Mouse (Mus musculus): ENCODE measurements at regions not wholly inside any gene's neighbourhood (a gene's known extent, or its start where the extent isn't known, plus 50 kb on each side); places are given as distances from the start of the nearest gene placed in this dataset.

DNA sequence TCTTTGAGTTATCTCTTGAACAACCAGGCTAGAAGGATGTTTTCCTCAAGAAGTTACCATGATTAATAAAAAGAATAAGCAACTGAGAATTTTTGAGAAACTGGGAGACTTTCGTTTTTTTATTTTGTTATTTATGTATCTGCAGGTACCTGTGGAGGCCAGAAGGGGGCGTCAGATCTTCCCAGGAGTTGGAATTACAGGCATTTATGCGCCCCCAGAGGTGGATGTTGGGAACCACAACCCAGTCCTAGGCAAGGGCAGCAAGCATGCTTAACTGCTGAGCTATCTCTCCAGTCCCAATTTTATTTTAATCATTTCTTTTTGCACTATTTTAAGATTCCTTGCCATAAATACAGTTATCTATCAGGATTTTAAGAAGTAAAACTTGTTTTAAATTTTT lies 140.0 kb upstream of the Lmcd1 start:
- TF ChIP-seq EP300 (IDR thresholded peaks at IDR 0.05), result no peak
- TF ChIP-seq CTCF (IDR thresholded peaks at IDR 0.05), result peak; percentile 81

DNA sequence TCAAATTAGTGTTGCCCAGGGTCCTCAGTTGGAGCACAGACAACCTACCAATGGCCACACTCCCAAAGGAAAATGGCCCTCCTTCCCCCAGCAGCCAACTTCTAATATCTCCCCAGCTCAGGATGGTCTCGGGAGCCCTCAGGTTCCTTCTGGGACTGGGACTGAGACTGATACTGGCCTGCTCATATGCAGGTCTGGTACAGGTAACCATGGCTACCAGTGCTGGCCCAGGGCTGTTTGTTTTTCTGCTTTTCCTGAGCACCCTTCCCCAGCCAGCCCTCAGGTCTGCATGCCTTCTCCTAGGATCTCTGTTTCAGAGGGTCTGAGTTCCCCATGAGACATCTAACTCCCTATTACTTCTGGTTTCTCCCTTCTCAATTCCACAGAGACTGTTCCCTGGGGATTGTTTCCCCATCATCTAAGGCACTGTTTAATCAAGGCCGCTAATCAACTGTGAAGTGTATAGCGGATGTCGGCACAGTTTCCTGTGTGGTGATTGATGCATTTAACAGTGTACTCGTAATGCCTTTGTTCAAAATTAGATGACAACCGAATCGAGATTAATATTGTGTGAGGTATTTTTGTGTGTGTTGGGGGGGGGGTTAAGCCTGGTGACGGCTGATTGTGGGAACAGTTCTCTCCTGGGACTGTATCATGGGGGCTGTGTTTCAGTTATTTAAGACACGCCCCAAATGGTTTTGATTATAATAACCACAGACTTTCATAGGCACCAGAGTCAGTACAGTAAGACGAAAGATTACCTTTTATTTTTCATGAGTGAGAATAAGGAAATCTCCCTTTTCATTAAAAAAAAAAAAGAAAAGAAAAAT lies 120.8 kb upstream of the Lmcd1 start:
- Histone ChIP-seq H3K27ac (ENCODE audit: low read length) (no peak overlapping the region), H3K4me2 (replicated peaks; ENCODE audit: low read depth, low read length) (no peak overlapping the region)
- peak; percentile 18 for DNase-seq (ENCODE audit: low spot score)

More for the DNA sequence above, 140.0 kb upstream of the Lmcd1 start:
- no peak overlapping the region for H3K9ac ChIP-seq (replicated peaks; ENCODE audit: low read depth)
- H3K36me3 ChIP-seq (ENCODE audit: insufficient read depth, low read length), result no peaks in the 10 kb centered on the region
- H3K4me3 ChIP-seq (ENCODE audit: low read depth, low read length), result no peak overlapping the region
- H3K27ac ChIP-seq (ENCODE audit: low read length), result no peak overlapping the region
- DNase-seq (ENCODE audit: low spot score) (peak; percentile 42), ATAC-seq (no peak)
- WGBS, result 20% methylated on average over 3 of the region's 3 CpGs
- no peaks in the 10 kb centered on the region for H3K27me3 ChIP-seq (replicated peaks; ENCODE audit: insufficient read depth, low read length)
- no peaks in the 10 kb centered on the region for H3K9me3 ChIP-seq (ENCODE audit: low read length)
- H3K4me1 ChIP-seq (ENCODE audit: insufficient read depth, low read depth, low read length), result no peaks in the 10 kb centered on the region
- H3K4me2 ChIP-seq (replicated peaks; ENCODE audit: low read depth, low read length), result no peak overlapping the region

GRCm38 (mm10) chr6:112167487-112167886 lies 106.1 kb upstream of the Lmcd1 start:
- 75% methylated on average over 3 of the region's 3 CpGs for WGBS
- no peak for DNase-seq (ENCODE audit: low spot score)
- H3K9me3 ChIP-seq (ENCODE audit: low read length), result no peaks in the 10 kb centered on the region

More for the DNA sequence above, 120.8 kb upstream of the Lmcd1 start:
- Histone ChIP-seq H3K4me3 (ENCODE audit: low read depth, low read length) (no peak overlapping the region), H3K9me3 (ENCODE audit: low read length) (no peaks in the 10 kb centered on the region), H3K36me3 (ENCODE audit: insufficient read depth, low read length) (no peaks in the 10 kb centered on the region), H3K27me3 (replicated peaks; ENCODE audit: insufficient read depth, low read length) (no peaks in the 10 kb centered on the region), H3K9ac (replicated peaks; ENCODE audit: low read depth) (no peak overlapping the region), H3K4me1 (ENCODE audit: insufficient read depth, low read depth, low read length) (no peaks in the 10 kb centered on the region)
- peak; percentile 49; the same call in 1 of the 2 replicates for ATAC-seq
- TF ChIP-seq EP300 (IDR thresholded peaks at IDR 0.05), result no peak
- no peak for TF ChIP-seq CTCF (IDR thresholded peaks at IDR 0.05)
- 32% methylated on average over 10 of the region's 10 CpGs for WGBS

DNA sequence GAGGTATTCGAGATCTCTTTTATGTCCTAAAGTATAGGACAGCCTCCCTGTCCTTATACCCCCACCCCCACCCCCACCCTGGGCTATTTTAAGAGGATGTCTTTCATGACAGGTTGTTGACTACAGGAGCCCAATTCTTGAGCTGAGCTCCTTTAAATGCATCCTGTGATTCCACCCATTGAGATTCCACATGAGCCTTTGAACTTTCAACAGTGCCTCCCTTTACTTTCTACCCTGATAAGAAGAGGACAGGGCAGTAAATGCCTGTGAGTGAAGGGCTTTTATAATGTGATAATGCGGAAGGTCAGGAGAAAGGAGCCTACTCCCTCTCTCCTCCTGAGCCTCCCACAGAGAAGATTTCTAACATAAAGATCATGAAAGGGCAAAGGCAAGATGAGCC lies 97.2 kb upstream of the Lmcd1 start:
- TF ChIP-seq EP300 (IDR thresholded peaks at IDR 0.05) (no peak), CTCF (IDR thresholded peaks at IDR 0.05) (no peak)
- H3K4me3 ChIP-seq (ENCODE audit: low read depth, low read length), result no peak overlapping the region
- no peaks in the 10 kb centered on the region for H3K27me3 ChIP-seq (replicated peaks; ENCODE audit: insufficient read depth, low read length)
- no peak overlapping the region for H3K27ac ChIP-seq (ENCODE audit: low read length)
- ATAC-seq, result no peak
- H3K9ac ChIP-seq (replicated peaks; ENCODE audit: low read depth), result no peak overlapping the region
- no peak overlapping the region for H3K4me2 ChIP-seq (replicated peaks; ENCODE audit: low read depth, low read length)
- 40% methylated on average over 2 of the region's 2 CpGs for WGBS
- no peaks in the 10 kb centered on the region for H3K9me3 ChIP-seq (ENCODE audit: low read length)
- H3K4me1 ChIP-seq (ENCODE audit: insufficient read depth, low read depth, low read length), result no peaks in the 10 kb centered on the region
- H3K36me3 ChIP-seq (ENCODE audit: insufficient read depth, low read length), result no peaks in the 10 kb centered on the region
- DNase-seq (ENCODE audit: low spot score), result no peak

More at GRCm38 (mm10) chr6:112167487-112167886, 106.1 kb upstream of the Lmcd1 start:
- no peak overlapping the region for H3K4me2 ChIP-seq (replicated peaks; ENCODE audit: low read depth, low read length)
- H3K27me3 ChIP-seq (replicated peaks; ENCODE audit: insufficient read depth, low read length), result no peaks in the 10 kb centered on the region
- H3K36me3 ChIP-seq (ENCODE audit: insufficient read depth, low read length), result no peaks in the 10 kb centered on the region
- no peak for ATAC-seq
- no peak overlapping the region for H3K4me3 ChIP-seq (ENCODE audit: low read depth, low read length)
- no peaks in the 10 kb centered on the region for H3K4me1 ChIP-seq (ENCODE audit: insufficient read depth, low read depth, low read length)
- no peak overlapping the region for H3K27ac ChIP-seq (ENCODE audit: low read length)
- H3K9ac ChIP-seq (replicated peaks; ENCODE audit: low read depth), result no peak overlapping the region
- no peak for TF ChIP-seq CTCF (IDR thresholded peaks at IDR 0.05)
- TF ChIP-seq EP300 (IDR thresholded peaks at IDR 0.05), result no peak

DNA sequence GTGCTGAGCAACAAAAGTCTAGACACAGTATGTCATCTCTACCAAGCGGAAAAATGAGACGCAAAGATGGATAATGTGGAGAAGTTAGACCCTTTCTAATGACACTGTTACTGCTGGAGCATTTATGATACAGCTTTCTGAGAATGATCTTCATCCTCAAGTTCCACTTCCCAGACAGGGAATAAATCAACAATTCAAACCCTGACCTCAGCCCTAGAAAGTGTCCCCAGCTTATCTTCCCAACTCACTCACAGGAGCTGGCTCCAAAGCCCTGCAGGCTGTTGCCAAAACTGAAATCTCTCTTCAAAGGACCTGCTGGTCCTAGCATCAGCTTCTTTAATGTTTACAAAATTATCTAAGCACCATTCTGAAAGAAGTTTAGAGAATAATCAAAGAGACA lies 85.9 kb upstream of the Lmcd1 start:
- DNase-seq (ENCODE audit: low spot score) (no peak), ATAC-seq (no peak)
- Histone ChIP-seq H3K27me3 (replicated peaks; ENCODE audit: insufficient read depth, low read length) (no peaks in the 10 kb centered on the region), H3K4me1 (ENCODE audit: insufficient read depth, low read depth, low read length) (no peaks in the 10 kb centered on the region), H3K4me3 (ENCODE audit: low read depth, low read length) (no peak overlapping the region), H3K9me3 (ENCODE audit: low read length) (no peaks in the 10 kb centered on the region), H3K27ac (ENCODE audit: low read length) (no peak overlapping the region), H3K36me3 (ENCODE audit: insufficient read depth, low read length) (no peaks in the 10 kb centered on the region), H3K4me2 (replicated peaks; ENCODE audit: low read depth, low read length) (no peak overlapping the region), H3K9ac (replicated peaks; ENCODE audit: low read depth) (no peak overlapping the region)
- TF ChIP-seq CTCF (IDR thresholded peaks at IDR 0.05) (no peak), EP300 (IDR thresholded peaks at IDR 0.05) (no peak)
- 81% methylated on average over 2 of the region's 2 CpGs for WGBS

- Histone ChIP-seq H3K9me3 (ENCODE audit: low read length) (no peaks in the 10 kb centered on the region), H3K27me3 (replicated peaks; ENCODE audit: insufficient read depth, low read length) (no peaks in the 10 kb centered on the region), H3K9ac (replicated peaks; ENCODE audit: low read depth) (no peak overlapping the region), H3K4me1 (ENCODE audit: insufficient read depth, low read depth, low read length) (no peaks in the 10 kb centered on the region), H3K4me3 (ENCODE audit: low read depth, low read length) (no peak overlapping the region), H3K36me3 (ENCODE audit: insufficient read depth, low read length) (no peaks in the 10 kb centered on the region), H3K4me2 (replicated peaks; ENCODE audit: low read depth, low read length) (no peak overlapping the region), H3K27ac (ENCODE audit: low read length) (no peak overlapping the region)
- WGBS, result 45% methylated on average over 6 of the region's 6 CpGs
- TF ChIP-seq CTCF (IDR thresholded peaks at IDR 0.05) (peak; percentile 89), EP300 (IDR thresholded peaks at IDR 0.05) (no peak)
- DNase-seq (ENCODE audit: low spot score), result peak; percentile 62
- no peak for ATAC-seq
Measured at GRCm38 (mm10) chr6:112191032-112191431, 82.5 kb upstream of the Lmcd1 start.
